Mouse (Mus musculus) kidney, embryonic 15.5 days (tissue): ENCODE measurements around the gene Mslnl. TPM values are rescaled to one million over a fixed set of nuclear protein-coding genes. Genes with fewer than 3 reads are reported as not detected.

Experiments
- ATAC-seq: fragments of 200-750 bp; cut with Nextera tagmentation; replicated peaks from 2 replicates; pipeline ENCODE4 v1.8.0; 2017; ENCODE audit warnings: moderate TSS enrichment; ENCODE audit not compliant: low FRiP score
- H3K27ac ChIP-seq: fragments of 300-500 bp; sonication (generic); 2 replicates; pipeline ENCODE4 v1.5.1; 2015; ENCODE audit warnings: mild to moderate bottlenecking, inconsistent platforms
- H3K27me3 ChIP-seq: fragments of 300-500 bp; sonication (generic); 2 replicates; pipeline ENCODE4 v1.6.1; 2015; ENCODE audit warnings: inconsistent platforms
- H3K36me3 ChIP-seq: fragments of 300-500 bp; sonication (generic); 2 replicates; pipeline ENCODE4 v1.6.1; 2015; ENCODE audit warnings: inconsistent platforms
- H3K4me1 ChIP-seq: fragments of 300-500 bp; sonication (generic); 2 replicates; pipeline ENCODE4 v1.6.1; 2015; ENCODE audit warnings: inconsistent platforms
- H3K4me2 ChIP-seq: fragments of 300-500 bp; sonication (generic); 2 replicates; pipeline ENCODE4 v1.6.1; 2015; ENCODE audit warnings: moderate library complexity, mild to moderate bottlenecking, inconsistent platforms
- H3K4me3 ChIP-seq: fragments of 300-500 bp; sonication (generic); replicated peaks from 2 replicates; pipeline ENCODE4 v1.5.1; 2015; ENCODE audit warnings: mild to moderate bottlenecking, inconsistent platforms
- H3K9ac ChIP-seq: fragments of 300-500 bp; sonication (generic); 2 replicates; pipeline ENCODE4 v1.6.1; 2015; ENCODE audit warnings: mild to moderate bottlenecking, inconsistent platforms
- H3K9me3 ChIP-seq: fragments of 300-500 bp; sonication (generic); replicated peaks from 2 replicates; pipeline ENCODE4 v1.6.1; 2016; ENCODE audit warnings: inconsistent platforms
- WGBS: fragments of 180-500 bp; shearing (Covaris S2); methylation state at CpG from one replicate; pipeline ENCODE4 v1.1.7; 2015; ENCODE audit warnings: mixed read lengths; 5-methylcytosine and 5-hydroxymethylcytosine counted together
- polyA plus RNA-seq: library from polyadenylated mRNA; unstranded; fragments of >200 nt; fragmentation: Nextera tagmentation; extraction: Ambion mirVana; gene quantifications from 2 replicates; pipeline ENCODE4 v1.2.1, GENCODE M21; 2015

Gene Mslnl
- polyA plus RNA-seq, 1 experiment from 2014 or later, result 0.08 TPM

- Histone ChIP-seq H3K27me3 (no peaks in the 10 kb centered on the region), H3K4me3 (no peak overlapping the region), H3K4me2 (no peak overlapping the region), H3K27ac (no peak overlapping the region), H3K9me3 (no peaks in the 10 kb centered on the region), H3K9ac (no peak overlapping the region), H3K4me1 (peaks cover 7% of the 10 kb centered on the region), H3K36me3 (no peaks in the 10 kb centered on the region)
- ATAC-seq, result no peak
- 83% methylated on average over 6 of the region's 6 CpGs for WGBS
Measured at GRCm38 (mm10) chr17:25749314-25749713, 13.5 kb downstream of the Mslnl start.

GRCm38 (mm10) chr17:25751446-25751845 is 15.6 kb downstream of the Mslnl start:
- Histone ChIP-seq H3K27ac (no peak overlapping the region), H3K4me1 (peaks cover 20% of the 10 kb centered on the region), H3K27me3 (no peaks in the 10 kb centered on the region), H3K4me3 (no peak overlapping the region), H3K4me2 (no peak overlapping the region), H3K9ac (no peak overlapping the region), H3K9me3 (no peaks in the 10 kb centered on the region), H3K36me3 (no peaks in the 10 kb centered on the region)
- ATAC-seq, result no peak
- WGBS, result 26% methylated on average over 5 of the region's 5 CpGs

GRCm38 (mm10) chr17:25754241-25754640 is 18.4 kb downstream of the Mslnl start, which contains the start of gene Msln:
Gene Msln (minus strand): TSS chr17:25754378.
- no peak; the same call in 1 of the 2 replicates for ATAC-seq
- Histone ChIP-seq H3K4me1 (peaks cover 25% of the 10 kb centered on the region), H3K36me3 (no peaks in the 10 kb centered on the region), H3K9me3 (no peaks in the 10 kb centered on the region), H3K27me3 (no peaks in the 10 kb centered on the region), H3K9ac (no peak within 1 kb of the TSS), H3K4me2 (no peak within 1 kb of the TSS), H3K27ac (no peak within 1 kb of the TSS), H3K4me3 (no peak within 1 kb of the TSS)
- WGBS, result 85% methylated on average over 9 of the region's 9 CpGs

- WGBS, result 89% methylated on average over 4 of the region's 4 CpGs
- ATAC-seq, result no peak
- Histone ChIP-seq H3K4me1 (peaks cover 25% of the 10 kb centered on the region), H3K9me3 (no peaks in the 10 kb centered on the region), H3K27ac (no peak overlapping the region), H3K9ac (no peak overlapping the region), H3K27me3 (no peaks in the 10 kb centered on the region), H3K4me3 (no peak overlapping the region), H3K4me2 (no peak overlapping the region), H3K36me3 (no peaks in the 10 kb centered on the region)
Measured at GRCm38 (mm10) chr17:25755086-25755485, 19.2 kb downstream of the Mslnl start.

GRCm38 (mm10) chr17:25755627-25756377 is 20.0 kb downstream of the Mslnl start:
- H3K4me3 ChIP-seq, result no peak overlapping the region
- no peak overlapping the region for H3K4me2 ChIP-seq
- H3K9ac ChIP-seq, result no peak overlapping the region
- H3K36me3 ChIP-seq, result no peaks in the 10 kb centered on the region
- WGBS, result 22% methylated on average over 4 of the region's 4 CpGs
- peaks cover 25% of the 10 kb centered on the region for H3K4me1 ChIP-seq
- H3K27me3 ChIP-seq, result no peaks in the 10 kb centered on the region
- ATAC-seq, result 0 out of 2 replicates have a peak, but pooled peaks have one; percentile 49
- H3K27ac ChIP-seq, result no peak overlapping the region
- H3K9me3 ChIP-seq, result no peaks in the 10 kb centered on the region

- Histone ChIP-seq H3K27me3 (no peaks in the 10 kb centered on the region), H3K4me2 (no peak overlapping the region), H3K4me1 (peaks cover 20% of the 10 kb centered on the region), H3K9me3 (no peaks in the 10 kb centered on the region), H3K27ac (no peak overlapping the region), H3K36me3 (no peaks in the 10 kb centered on the region), H3K4me3 (no peak overlapping the region), H3K9ac (no peak overlapping the region)
- 74% methylated on average over 9 of the region's 9 CpGs for WGBS
- 0 out of 2 replicates have a peak, but pooled peaks have one; percentile 10 for ATAC-seq
Measured at GRCm38 (mm10) chr17:25756378-25757242, 20.8 kb downstream of the Mslnl start.

GRCm38 (mm10) chr17:25757691-25758090 is 21.8 kb downstream of the Mslnl start:
- H3K27ac ChIP-seq, result no peak overlapping the region

GRCm38 (mm10) chr17:25760148-25760547 is 24.3 kb downstream of the Mslnl start:
- Histone ChIP-seq H3K9ac (no peak overlapping the region), H3K27ac (no peak overlapping the region), H3K36me3 (no peaks in the 10 kb centered on the region), H3K4me3 (no peak overlapping the region), H3K9me3 (no peaks in the 10 kb centered on the region), H3K4me1 (peaks cover 17% of the 10 kb centered on the region; the same call in 1 of the 2 replicates), H3K4me2 (no peak overlapping the region), H3K27me3 (no peaks in the 10 kb centered on the region)
- WGBS, result 76% methylated on average over 8 of the region's 8 CpGs
- ATAC-seq, result no peak

More at GRCm38 (mm10) chr17:25757691-25758090, 21.8 kb downstream of the Mslnl start:
- no peak for ATAC-seq
- no peak overlapping the region for H3K4me3 ChIP-seq
- H3K27me3 ChIP-seq, result no peaks in the 10 kb centered on the region
- no peak overlapping the region for H3K9ac ChIP-seq
- no peak overlapping the region for H3K4me2 ChIP-seq
- H3K9me3 ChIP-seq, result no peaks in the 10 kb centered on the region
- no peaks in the 10 kb centered on the region for H3K36me3 ChIP-seq
- peaks cover 18% of the 10 kb centered on the region; the same call in 1 of the 2 replicates for H3K4me1 ChIP-seq
- WGBS, result 49% methylated on average over 3 of the region's 3 CpGs

- H3K4me3 ChIP-seq, result no peak overlapping the region
- H3K36me3 ChIP-seq, result no peaks in the 10 kb centered on the region
- WGBS, result 67% methylated on average over 4 of the region's 4 CpGs
- no peak overlapping the region for H3K9ac ChIP-seq
- H3K4me1 ChIP-seq, result peaks cover 4% of the 10 kb centered on the region; the same call in 1 of the 2 replicates
- H3K27me3 ChIP-seq, result peaks cover 5% of the 10 kb centered on the region; the same call in 1 of the 2 replicates
- no peak overlapping the region for H3K4me2 ChIP-seq
- no peaks in the 10 kb centered on the region for H3K9me3 ChIP-seq
- H3K27ac ChIP-seq, result no peak overlapping the region
- ATAC-seq, result no peak
Measured at GRCm38 (mm10) chr17:25761561-25761970, 25.7 kb downstream of the Mslnl start.

GRCm38 (mm10) chr17:25762591-25762990 is 26.7 kb downstream of the Mslnl start:
- Histone ChIP-seq H3K9ac (no peak overlapping the region), H3K4me2 (no peak overlapping the region), H3K27me3 (peaks cover 7% of the 10 kb centered on the region; the same call in 1 of the 2 replicates), H3K9me3 (no peaks in the 10 kb centered on the region), H3K4me3 (no peak overlapping the region), H3K4me1 (no peaks in the 10 kb centered on the region), H3K36me3 (no peaks in the 10 kb centered on the region), H3K27ac (no peak overlapping the region)
- WGBS, result 33% methylated on average over 3 of the region's 3 CpGs
- no peak for ATAC-seq

- ATAC-seq, result no peak
- Histone ChIP-seq H3K4me2 (no peak overlapping the region), H3K9ac (no peak overlapping the region), H3K4me1 (no peaks in the 10 kb centered on the region), H3K36me3 (no peaks in the 10 kb centered on the region), H3K27me3 (peaks cover 11% of the 10 kb centered on the region; the same call in 1 of the 2 replicates), H3K9me3 (no peaks in the 10 kb centered on the region), H3K4me3 (no peak overlapping the region), H3K27ac (no peak overlapping the region)
- 55% methylated on average over 5 of the region's 5 CpGs for WGBS
Measured at GRCm38 (mm10) chr17:25765886-25766285, 30.0 kb downstream of the Mslnl start.

- no peak for ATAC-seq
- Histone ChIP-seq H3K27ac (no peak overlapping the region), H3K4me1 (peaks cover 4% of the 10 kb centered on the region), H3K36me3 (no peaks in the 10 kb centered on the region), H3K4me3 (no peak overlapping the region), H3K9ac (no peak overlapping the region), H3K27me3 (peaks cover 11% of the 10 kb centered on the region; the same call in 1 of the 2 replicates), H3K9me3 (no peaks in the 10 kb centered on the region), H3K4me2 (no peak overlapping the region)
- 62% methylated on average over 9 of the region's 9 CpGs for WGBS
Measured at GRCm38 (mm10) chr17:25769331-25769730, 33.5 kb downstream of the Mslnl start.
